Mouse (Mus musculus) MEL (cell line): ENCODE measurements around the gene Nans. TPM values are rescaled to one million over a fixed set of nuclear protein-coding genes. Genes with fewer than 3 reads are reported as not detected.

Source experiments
- DNase-seq: peaks from one replicate; pipeline ENCODE4 v3.0.0; 2011; ENCODE audit warnings: low read depth, low spot score
- H3K27ac ChIP-seq: 2 replicates; pipeline ENCODE4 v1.5.1; 2012; ENCODE audit warnings: low read depth, mild to moderate bottlenecking, control low read depth, low read length, moderate library complexity; ENCODE audit not compliant: control insufficient read depth
- H3K27me3 ChIP-seq, 2 experiments: fragments of 150-350 bp in 1 of 2; sonication (generic) in 1 of 2; 2 replicates each; pipeline ENCODE4 v1.6.1; 2012; ENCODE audit warnings: low read length in 2 of 2, mild to moderate bottlenecking in 2 of 2, improper control_type of control experiment in 1 of 2, moderate library complexity in 1 of 2; ENCODE audit not compliant: insufficient read depth in 2 of 2, control insufficient read depth in 1 of 2
- H3K36me3 ChIP-seq, 2 experiments: 2 replicates each; pipeline ENCODE4 v1.6.1; 2012 to 2014; ENCODE audit warnings: low read length in 2 of 2, improper control_type of control experiment in 1 of 2, inconsistent platforms in 1 of 2, mild to moderate bottlenecking in 1 of 2; ENCODE audit not compliant: insufficient read depth in 2 of 2, control insufficient read depth in 1 of 2
- H3K4me1 ChIP-seq, 2 experiments: fragments of 150-350 bp in 1 of 2; sonication (generic) in 1 of 2; 2 replicates each; pipeline ENCODE4 v1.6.1; 2012; ENCODE audit warnings: low read length in 2 of 2, improper control_type of control experiment in 1 of 2, mild to moderate bottlenecking in 1 of 2; ENCODE audit not compliant: insufficient read depth in 2 of 2, control insufficient read depth in 1 of 2
- H3K4me3 ChIP-seq, 2 experiments: fragments of 150-350 bp in 1 of 2; sonication (generic) in 1 of 2; 2 replicates each; pipeline ENCODE4 v1.5.1; 2012; ENCODE audit warnings: low read depth in 2 of 2, low read length in 2 of 2, mild to moderate bottlenecking in 2 of 2, moderate library complexity in 2 of 2, control low read depth in 1 of 2, improper control_type of control experiment in 1 of 2; ENCODE audit not compliant: control insufficient read depth in 1 of 2, insufficient read depth in 1 of 2
- H3K79me2 ChIP-seq: 2 replicates; pipeline ENCODE4 v1.6.1; 2012; ENCODE audit warnings: mild to moderate bottlenecking, low read length, moderate library complexity; ENCODE audit not compliant: control insufficient read depth, poor library complexity, insufficient read depth
- H3K9ac ChIP-seq: 2 replicates; pipeline ENCODE4 v1.6.1; 2012; ENCODE audit warnings: low read depth, mild to moderate bottlenecking, control low read depth, low read length, moderate library complexity; ENCODE audit not compliant: control insufficient read depth, poor library complexity, severe bottlenecking
- H3K9me3 ChIP-seq: fragments of 150-350 bp; sonication (generic); replicated peaks from 2 replicates; pipeline ENCODE4 v1.6.1; 2012; ENCODE audit warnings: mild to moderate bottlenecking, low read length, improper control_type of control experiment, moderate library complexity; ENCODE audit not compliant: insufficient read depth
- BHLHE40 ChIP-seq: IDR thresholded peaks from 2 replicates; pipeline ENCODE4 v1.6.1; 2012; ENCODE audit warnings: low read depth, mild to moderate bottlenecking, inconsistent platforms, low read length, improper control_type of control experiment, borderline replicate concordance
- CHD1 ChIP-seq: IDR thresholded peaks from 2 replicates; pipeline ENCODE4 v1.6.1; 2012; ENCODE audit warnings: low read depth, mild to moderate bottlenecking, inconsistent platforms, low read length, improper control_type of control experiment
- CHD2 ChIP-seq: IDR thresholded peaks from 2 replicates; pipeline ENCODE4 v1.6.1; 2011; ENCODE audit warnings: low read length, improper control_type of control experiment
- CTCF ChIP-seq, 3 experiments: IDR thresholded peaks in 2 of 3; conservative IDR thresholded peaks in 1 of 3; 2 replicates each; pipeline ENCODE4 v1.5.1; 2011 to 2012; ENCODE audit warnings: low read length in 3 of 3, low read depth in 2 of 3, mild to moderate bottlenecking in 2 of 3, improper control_type of control experiment in 1 of 3, inconsistent platforms in 1 of 3, mixed read lengths in 1 of 3, moderate library complexity in 1 of 3; ENCODE audit not compliant: control insufficient read depth in 1 of 3, insufficient read depth in 1 of 3, poor library complexity in 1 of 3, severe bottlenecking in 1 of 3
- E2F4 ChIP-seq: IDR thresholded peaks from 2 replicates; pipeline ENCODE4 v1.6.1; 2011; ENCODE audit warnings: low read depth, low read length, improper control_type of control experiment, borderline replicate concordance
- ELF1 ChIP-seq: IDR thresholded peaks from 2 replicates; pipeline ENCODE4 v1.6.1; 2014; ENCODE audit warnings: low read depth, mild to moderate bottlenecking, inconsistent platforms, low read length, improper control_type of control experiment, moderate library complexity
- EP300 ChIP-seq, 2 experiments: IDR thresholded peaks; 2 replicates each; pipeline ENCODE4 v1.6.1; 2011; ENCODE audit warnings: improper control_type of control experiment in 2 of 2, low read length in 2 of 2, low read depth in 1 of 2, mild to moderate bottlenecking in 1 of 2
- GABPA ChIP-seq: IDR thresholded peaks from 2 replicates; pipeline ENCODE4 v1.6.1; 2012; ENCODE audit warnings: low read depth, mild to moderate bottlenecking, inconsistent platforms, low read length, improper control_type of control experiment, moderate library complexity
- GATA1 ChIP-seq: IDR thresholded peaks from 2 replicates; pipeline ENCODE4 v1.6.1; 2011; ENCODE audit warnings: low read depth, low read length, improper control_type of control experiment
- HCFC1 ChIP-seq: IDR thresholded peaks from 2 replicates; pipeline ENCODE4 v1.6.1; 2012; ENCODE audit warnings: low read depth, mild to moderate bottlenecking, inconsistent platforms, low read length, improper control_type of control experiment, moderate library complexity
- KAT2A ChIP-seq: conservative IDR thresholded peaks from 2 replicates; pipeline ENCODE4 v1.6.1; 2012; ENCODE audit warnings: low read depth, low read length, improper control_type of control experiment, inconsistent platforms
- MAFK ChIP-seq: IDR thresholded peaks from 2 replicates; pipeline ENCODE4 v1.6.1; 2011; ENCODE audit warnings: low read depth, mild to moderate bottlenecking, low read length, improper control_type of control experiment, borderline replicate concordance
- MAZ ChIP-seq: IDR thresholded peaks from 2 replicates; pipeline ENCODE4 v1.6.1; 2012; ENCODE audit warnings: low read depth, mild to moderate bottlenecking, inconsistent platforms, low read length, improper control_type of control experiment
- MXI1 ChIP-seq: IDR thresholded peaks from 2 replicates; pipeline ENCODE4 v1.6.1; 2011; ENCODE audit warnings: mild to moderate bottlenecking, low read depth, low read length, improper control_type of control experiment
- MYB ChIP-seq: IDR thresholded peaks from 2 replicates; pipeline ENCODE4 v1.6.1; 2011; ENCODE audit warnings: mild to moderate bottlenecking, low read depth, low read length, improper control_type of control experiment
- MYC ChIP-seq: IDR thresholded peaks from 2 replicates; pipeline ENCODE4 v1.6.1; 2011; ENCODE audit warnings: low read depth, mild to moderate bottlenecking, low read length, improper control_type of control experiment, moderate library complexity
- NELFE ChIP-seq: IDR thresholded peaks from 2 replicates; pipeline ENCODE4 v1.6.1; 2011; ENCODE audit warnings: low read depth, low read length, improper control_type of control experiment
- NRF1 ChIP-seq: IDR thresholded peaks from 2 replicates; pipeline ENCODE4 v1.6.1; 2014; ENCODE audit warnings: low read depth, mild to moderate bottlenecking, inconsistent platforms, low read length, improper control_type of control experiment, moderate library complexity; ENCODE audit not compliant: poor library complexity, insufficient read depth, severe bottlenecking
- POLR2A ChIP-seq, 2 experiments: IDR thresholded peaks; 2 replicates each; pipeline ENCODE4 v1.6.1; 2011 to 2012; ENCODE audit warnings: low read length in 2 of 2, mild to moderate bottlenecking in 2 of 2, control low read depth in 1 of 2, improper control_type of control experiment in 1 of 2, low read depth in 1 of 2, moderate library complexity in 1 of 2; ENCODE audit not compliant: control insufficient read depth in 1 of 2, insufficient read depth in 1 of 2, poor library complexity in 1 of 2
- POLR2AphosphoS2 ChIP-seq: IDR thresholded peaks from 2 replicates; pipeline ENCODE4 v1.6.1; 2011; ENCODE audit warnings: low read length, improper control_type of control experiment
- RCOR1 ChIP-seq: IDR thresholded peaks from 2 replicates; pipeline ENCODE4 v1.6.1; 2012; ENCODE audit warnings: low read depth, mild to moderate bottlenecking, inconsistent platforms, low read length, improper control_type of control experiment
- SIN3A ChIP-seq: IDR thresholded peaks from 2 replicates; pipeline ENCODE4 v1.6.1; 2012; ENCODE audit warnings: low read length, improper control_type of control experiment, inconsistent platforms
- SMC3 ChIP-seq: IDR thresholded peaks from 2 replicates; pipeline ENCODE4 v1.6.1; 2011; ENCODE audit warnings: low read depth, low read length, improper control_type of control experiment
- TAL1 ChIP-seq: IDR thresholded peaks from 2 replicates; pipeline ENCODE4 v1.6.1; 2012; ENCODE audit warnings: mild to moderate bottlenecking, inconsistent platforms, low read length, moderate library complexity, mixed read lengths
- TBP ChIP-seq: IDR thresholded peaks from 2 replicates; pipeline ENCODE4 v1.8.0; 2011; ENCODE audit warnings: low read depth, low read length, improper control_type of control experiment
- TCF12 ChIP-seq: IDR thresholded peaks from 2 replicates; pipeline ENCODE4 v1.6.1; 2014; ENCODE audit warnings: low read depth, mild to moderate bottlenecking, inconsistent platforms, low read length, improper control_type of control experiment, moderate library complexity
- UBTF ChIP-seq: IDR thresholded peaks from 2 replicates; pipeline ENCODE4 v1.6.1; 2012; ENCODE audit warnings: low read depth, mild to moderate bottlenecking, inconsistent platforms, low read length, improper control_type of control experiment, moderate library complexity, borderline replicate concordance; ENCODE audit not compliant: insufficient read depth
- USF2 ChIP-seq, 2 experiments: IDR thresholded peaks; 2 replicates each; pipeline ENCODE4 v1.6.1; 2011 to 2012; ENCODE audit warnings: improper control_type of control experiment in 2 of 2, low read length in 2 of 2, borderline replicate concordance in 1 of 2, inconsistent platforms in 1 of 2, low read depth in 1 of 2, mild to moderate bottlenecking in 1 of 2; ENCODE audit not compliant: insufficient read depth in 1 of 2
- ZC3H11A ChIP-seq: IDR thresholded peaks from 2 replicates; pipeline ENCODE4 v1.6.1; 2012; ENCODE audit warnings: low read depth, mild to moderate bottlenecking, inconsistent platforms, low read length, improper control_type of control experiment
- ZMIZ1 ChIP-seq: IDR thresholded peaks from 2 replicates; pipeline ENCODE4 v1.6.1; 2012; ENCODE audit warnings: low read depth, mild to moderate bottlenecking, inconsistent platforms, low read length, improper control_type of control experiment, moderate library complexity
- ZNF384 ChIP-seq: IDR thresholded peaks from 2 replicates; pipeline ENCODE4 v1.6.1; 2012; ENCODE audit warnings: low read depth, mild to moderate bottlenecking, inconsistent platforms, low read length, improper control_type of control experiment
- polyA plus RNA-seq, 2 experiments: library from polyadenylated mRNA; stranded (reverse) in 1 of 2; unstranded in 1 of 2; fragments of >175 nt in 1 of 2; fragments of >200 nt in 1 of 2; gene quantifications; 2 replicates each; pipeline versions ENCODE4 v1.2.1 to v1.2.4; 2012; ENCODE audit warnings: low replicate concordance in 2 of 2, low read depth in 1 of 2; ENCODE audit not compliant: insufficient read length in 2 of 2, insufficient read depth in 1 of 2, missing spikeins in 1 of 2
- total RNA-seq: library from RNA; depleted of rRNA; stranded (reverse); fragments of 300-350 nt; gene quantifications from 2 replicates; pipeline ENCODE4 v1.2.3, GENCODE M21; 2012

Nans gene
- total and polyA plus RNA-seq, 3 experiments = 136 to 246 (median 182) TPM

DNA sequence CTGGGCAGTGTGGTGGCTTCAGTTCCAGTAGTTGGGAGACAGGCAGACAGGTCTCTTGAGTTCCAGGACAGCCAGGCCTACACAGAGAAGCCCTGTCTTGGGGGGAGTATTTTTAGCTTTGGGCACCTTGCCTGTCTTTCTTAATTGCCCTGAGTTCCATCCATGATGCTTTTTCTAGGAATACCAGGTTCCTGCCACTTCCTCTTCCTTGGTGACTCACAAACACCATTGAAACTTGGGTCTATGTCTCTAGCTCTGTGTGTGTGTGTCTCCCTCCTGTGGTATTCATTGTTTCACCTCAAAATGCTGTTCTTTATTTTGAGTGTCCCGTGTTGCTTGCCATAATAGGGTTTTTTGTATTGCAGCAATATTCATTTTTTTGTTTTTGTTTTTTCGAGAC lies 30.6 kb upstream of the Nans start:
- H3K79me2 ChIP-seq = peaks cover 83% of the 10 kb centered on the region
- peaks cover 19 to 24% of the 10 kb centered on the region in 2 experiments for H3K4me1 ChIP-seq
- H3K9ac ChIP-seq = no peak overlapping the region
- H3K9me3 ChIP-seq = no peaks in the 10 kb centered on the region
- peaks cover 40% of the 10 kb centered on the region in 2 experiments for H3K36me3 ChIP-seq
- H3K27me3 ChIP-seq = no peaks in the 10 kb centered on the region
- DNase-seq = no peak
- TF ChIP-seq ZMIZ1 = no peak
- no peak for TF ChIP-seq EP300 (IDR thresholded peaks at IDR 0.05; ENCODE audit: low read depth in 1 of 2, low read length in 2 of 2)
- no peak overlapping the region for H3K27ac ChIP-seq
- no peak overlapping the region for H3K4me3 ChIP-seq

DNA sequence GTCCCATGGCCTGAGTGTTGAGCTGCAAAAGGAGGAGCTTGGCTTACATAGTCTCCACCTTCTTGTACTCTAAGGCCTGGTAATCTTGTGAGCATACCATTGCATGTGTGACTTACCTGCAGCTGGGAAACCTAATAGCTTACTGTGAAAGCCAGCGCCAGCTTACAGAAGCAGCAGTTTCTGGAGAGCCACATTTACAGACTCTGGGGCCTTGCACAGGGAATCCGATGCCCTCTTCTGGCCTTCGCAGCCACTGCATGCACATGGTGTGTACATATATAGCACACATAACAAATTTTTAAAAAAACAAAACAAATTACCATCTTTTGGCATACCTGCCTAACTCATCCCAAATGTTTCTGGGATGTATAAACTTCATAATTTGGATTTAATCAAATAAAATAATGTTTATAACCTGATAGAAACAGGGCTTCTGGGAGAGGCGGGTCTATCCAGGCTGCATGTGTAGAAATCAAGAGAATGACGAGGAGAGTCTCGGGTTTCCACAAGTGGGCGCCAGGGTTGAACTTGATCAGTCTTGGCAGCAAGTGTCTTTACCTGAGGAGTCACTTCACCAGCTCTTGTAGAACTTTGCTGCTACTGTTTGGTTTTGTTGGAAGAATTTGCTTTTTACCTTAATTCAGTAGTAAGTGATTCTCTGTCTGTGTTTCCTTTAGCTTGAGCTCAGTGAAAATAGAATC lies 25.8 kb upstream of the Nans start:
- DNase-seq = peak; percentile 71
- H3K27ac ChIP-seq = no peak overlapping the region
- no peaks in the 10 kb centered on the region for H3K4me1 ChIP-seq
- TF ChIP-seq KAT2A = no peak
- TF ChIP-seq TAL1 = no peak
- peak; percentile 61 for TF ChIP-seq SMC3
- no peak; a peak in 1 of 4 replicates for TF ChIP-seq POLR2A (IDR thresholded peaks at IDR 0.05; ENCODE audit: control insufficient read depth in 1 of 2, insufficient read depth in 1 of 2, low read depth in 1 of 2, low read length in 2 of 2, poor library complexity in 1 of 2)
- no peak for TF ChIP-seq BHLHE40
- no peak for TF ChIP-seq ELF1
- TF ChIP-seq MYC = 0 out of 2 replicates have a peak, but pooled peaks have one; percentile 67
- TF ChIP-seq SIN3A = no peak
- no peak for TF ChIP-seq UBTF
- no peak for TF ChIP-seq ZMIZ1
- no peak for TF ChIP-seq E2F4
- TF ChIP-seq MYB = no peak
- 0 out of 2 replicates have a peak, but pooled peaks have one; percentile 39 for TF ChIP-seq MXI1
- no peak for TF ChIP-seq TBP
- TF ChIP-seq NELFE = no peak
- TF ChIP-seq ZC3H11A = peak; percentile 42
- TF ChIP-seq NRF1 = no peak
- no peak for TF ChIP-seq MAZ
- no peak for TF ChIP-seq HCFC1
- peak; percentile 56 to 68 (median 59) for TF ChIP-seq CTCF (IDR thresholded peaks at IDR 0.05 in 2 of 3, conservative IDR thresholded peaks at IDR 0.05 in 1 of 3; ENCODE audit: control insufficient read depth in 1 of 3, insufficient read depth in 1 of 3, low read depth in 2 of 3, low read length in 3 of 3, poor library complexity in 1 of 3, severe bottlenecking in 1 of 3)
- TF ChIP-seq POLR2AphosphoS2 = no peak
- no peak for TF ChIP-seq GATA1
- no peak for TF ChIP-seq ZNF384
- no peak for TF ChIP-seq EP300 (IDR thresholded peaks at IDR 0.05; ENCODE audit: low read depth in 1 of 2, low read length in 2 of 2)
- no peak for TF ChIP-seq CHD2
- no peak for TF ChIP-seq GABPA
- no peak for TF ChIP-seq RCOR1
- TF ChIP-seq TCF12 = no peak
- TF ChIP-seq MAFK = no peak
- TF ChIP-seq CHD1 = no peak
- TF ChIP-seq USF2 (IDR thresholded peaks at IDR 0.05; ENCODE audit: borderline replicate concordance in 1 of 2, insufficient read depth in 1 of 2, low read depth in 1 of 2, low read length in 2 of 2) = no peak

More for the DNA sequence above, 25.8 kb upstream of the Nans start:
- no peaks in the 10 kb centered on the region for H3K27me3 ChIP-seq
- H3K4me3 ChIP-seq = no peak overlapping the region
- H3K36me3 ChIP-seq = peaks cover 0 to 75% of the 10 kb centered on the region in 2 experiments; a peak in 3 of 4 replicates
- H3K9ac ChIP-seq = no peak overlapping the region
- H3K79me2 ChIP-seq = peaks cover 40% of the 10 kb centered on the region
- H3K9me3 ChIP-seq = no peaks in the 10 kb centered on the region
